Mouse (Mus musculus): ENCODE results near the gene Zdhhc8.

- TF ChIP-seq CTCF (IDR thresholded peaks at IDR 0.05; ENCODE audit: borderline replicate concordance, insufficient read depth, low read length) (peak; percentile 90), POLR2A (IDR thresholded peaks at IDR 0.05; ENCODE audit: low read depth, low read length) (no peak)
Observed at GRCm38 (mm10) chr16:18172266-18172855, 62.6 kb downstream of the Zdhhc8 start.

Data from embryonic fibroblast, embryonic 13.5 days (primary cell).